Mouse (Mus musculus): ENCODE results near the gene Fgr. TPM values are rescaled to one million over a fixed set of nuclear protein-coding genes. Genes with fewer than 3 reads are reported as not detected.
A peak's percentile ranks its signal among the peaks of the same experiment; 100 is the strongest.

The Fgr gene
- polyA plus RNA-seq, 1 experiment from 2014 or later, result 0.99 TPM

GRCm38 (mm10) chr4:133015710-133016651, 42.1 kb downstream of the Fgr start:
- Histone ChIP-seq H3K4me1 (replicated peaks; ENCODE audit: control insufficient read depth, insufficient read depth, low read length) (peaks cover 60% of the 10 kb centered on the region), H3K4me3 (ENCODE audit: low read depth, low read length) (no peak overlapping the region), H3K4me2 (ENCODE audit: low read length) (peak overlapping the region; percentile 25), H3K9ac (ENCODE audit: low read length) (no peak overlapping the region), H3K9me3 (ENCODE audit: control insufficient read depth, low read length) (no peaks in the 10 kb centered on the region), H3K27ac (ENCODE audit: low read depth) (peak overlapping the region; percentile 47; the same call in 1 of the 2 replicates), H3K27me3 (replicated peaks; ENCODE audit: control insufficient read depth, insufficient read depth, low read length) (no peaks in the 10 kb centered on the region), H3K36me3 (ENCODE audit: control insufficient read depth, insufficient read depth, low read length) (0 out of 2 replicates have a peak, but pooled peaks cover 4% of the 10 kb centered on the region)
- no peak for ATAC-seq (replicated peaks; ENCODE audit: low FRiP score, low TSS enrichment, low read depth)
- 36% methylated on average over 9 of the region's 9 CpGs for WGBS
- no peak for DNase-seq (ENCODE audit: low spot score)

- 38% methylated on average over 4 of the region's 4 CpGs for WGBS
- no peak for ATAC-seq (replicated peaks; ENCODE audit: low FRiP score, low TSS enrichment, low read depth)
- H3K9ac ChIP-seq (ENCODE audit: low read length), result 0 out of 2 replicates have a peak overlapping the region, but pooled peaks have one; percentile 8
- no peaks in the 10 kb centered on the region for H3K27me3 ChIP-seq (replicated peaks; ENCODE audit: control insufficient read depth, insufficient read depth, low read length)
- no peak for DNase-seq (ENCODE audit: low spot score)
- H3K4me2 ChIP-seq (ENCODE audit: low read length), result peak overlapping the region; percentile 25
- peak overlapping the region; percentile 47; the same call in 1 of the 2 replicates for H3K27ac ChIP-seq (ENCODE audit: low read depth)
- H3K4me3 ChIP-seq (ENCODE audit: low read depth, low read length), result no peak overlapping the region
- H3K9me3 ChIP-seq (ENCODE audit: control insufficient read depth, low read length), result no peaks in the 10 kb centered on the region
- 0 out of 2 replicates have a peak, but pooled peaks cover 4% of the 10 kb centered on the region for H3K36me3 ChIP-seq (ENCODE audit: control insufficient read depth, insufficient read depth, low read length)
- peaks cover 68% of the 10 kb centered on the region for H3K4me1 ChIP-seq (replicated peaks; ENCODE audit: control insufficient read depth, insufficient read depth, low read length)
Measured at GRCm38 (mm10) chr4:133016677-133017415, 43.0 kb downstream of the Fgr start.

GRCm38 (mm10) chr4:133017597-133018262, 43.8 kb downstream of the Fgr start:
- WGBS, result 57% methylated on average over 6 of the region's 6 CpGs
- Histone ChIP-seq H3K4me2 (ENCODE audit: low read length) (no peak overlapping the region), H3K27ac (ENCODE audit: low read depth) (no peak overlapping the region)

GRCm38 (mm10) chr4:133018263-133018798, 44.4 kb downstream of the Fgr start:
- Histone ChIP-seq H3K9ac (ENCODE audit: low read length) (no peak overlapping the region), H3K27me3 (replicated peaks; ENCODE audit: control insufficient read depth, insufficient read depth, low read length) (no peaks in the 10 kb centered on the region), H3K4me1 (replicated peaks; ENCODE audit: control insufficient read depth, insufficient read depth, low read length) (peaks cover 76% of the 10 kb centered on the region), H3K27ac (ENCODE audit: low read depth) (no peak overlapping the region), H3K4me3 (ENCODE audit: low read depth, low read length) (no peak overlapping the region), H3K4me2 (ENCODE audit: low read length) (no peak overlapping the region), H3K36me3 (ENCODE audit: control insufficient read depth, insufficient read depth, low read length) (0 out of 2 replicates have a peak, but pooled peaks cover 4% of the 10 kb centered on the region), H3K9me3 (ENCODE audit: control insufficient read depth, low read length) (no peaks in the 10 kb centered on the region)
- no peak for DNase-seq (ENCODE audit: low spot score)
- ATAC-seq (replicated peaks; ENCODE audit: low FRiP score, low TSS enrichment, low read depth), result no peak
- 73% methylated on average over 3 of the region's 3 CpGs for WGBS

More at GRCm38 (mm10) chr4:133017597-133018262, 43.8 kb downstream of the Fgr start:
- Histone ChIP-seq H3K4me1 (replicated peaks; ENCODE audit: control insufficient read depth, insufficient read depth, low read length) (peaks cover 75% of the 10 kb centered on the region), H3K36me3 (ENCODE audit: control insufficient read depth, insufficient read depth, low read length) (0 out of 2 replicates have a peak, but pooled peaks cover 4% of the 10 kb centered on the region), H3K9me3 (ENCODE audit: control insufficient read depth, low read length) (no peaks in the 10 kb centered on the region), H3K9ac (ENCODE audit: low read length) (0 out of 2 replicates have a peak overlapping the region, but pooled peaks have one; percentile 8), H3K27me3 (replicated peaks; ENCODE audit: control insufficient read depth, insufficient read depth, low read length) (no peaks in the 10 kb centered on the region), H3K4me3 (ENCODE audit: low read depth, low read length) (no peak overlapping the region)
- DNase-seq (ENCODE audit: low spot score), result no peak
- ATAC-seq (replicated peaks; ENCODE audit: low FRiP score, low TSS enrichment, low read depth), result no peak

- WGBS, result 32% methylated on average over 5 of the region's 6 CpGs
- Histone ChIP-seq H3K4me3 (ENCODE audit: low read depth, low read length) (no peak overlapping the region), H3K9ac (ENCODE audit: low read length) (no peak overlapping the region), H3K27ac (ENCODE audit: low read depth) (0 out of 2 replicates have a peak overlapping the region, but pooled peaks have one; percentile 43), H3K27me3 (replicated peaks; ENCODE audit: control insufficient read depth, insufficient read depth, low read length) (no peaks in the 10 kb centered on the region), H3K4me2 (ENCODE audit: low read length) (no peak overlapping the region), H3K36me3 (ENCODE audit: control insufficient read depth, insufficient read depth, low read length) (0 out of 2 replicates have a peak, but pooled peaks cover 4% of the 10 kb centered on the region), H3K9me3 (ENCODE audit: control insufficient read depth, low read length) (no peaks in the 10 kb centered on the region), H3K4me1 (replicated peaks; ENCODE audit: control insufficient read depth, insufficient read depth, low read length) (peaks cover 82% of the 10 kb centered on the region)
- DNase-seq (ENCODE audit: low spot score) (no peak), ATAC-seq (replicated peaks; ENCODE audit: low FRiP score, low TSS enrichment, low read depth) (no peak)
Measured at GRCm38 (mm10) chr4:133020721-133021120, 46.8 kb downstream of the Fgr start.

- Histone ChIP-seq H3K4me3 (ENCODE audit: low read depth, low read length) (no peak overlapping the region), H3K27ac (ENCODE audit: low read depth) (0 out of 2 replicates have a peak overlapping the region, but pooled peaks have one; percentile 43), H3K36me3 (ENCODE audit: control insufficient read depth, insufficient read depth, low read length) (0 out of 2 replicates have a peak, but pooled peaks cover 4% of the 10 kb centered on the region), H3K9me3 (ENCODE audit: control insufficient read depth, low read length) (no peaks in the 10 kb centered on the region), H3K4me2 (ENCODE audit: low read length) (0 out of 2 replicates have a peak overlapping the region, but pooled peaks have one; percentile 4), H3K9ac (ENCODE audit: low read length) (no peak overlapping the region), H3K4me1 (replicated peaks; ENCODE audit: control insufficient read depth, insufficient read depth, low read length) (peaks cover 82% of the 10 kb centered on the region), H3K27me3 (replicated peaks; ENCODE audit: control insufficient read depth, insufficient read depth, low read length) (no peaks in the 10 kb centered on the region)
- no peak for DNase-seq (ENCODE audit: low spot score)
- 25% methylated on average over 9 of the region's 9 CpGs for WGBS
- ATAC-seq (replicated peaks; ENCODE audit: low FRiP score, low TSS enrichment, low read depth), result no peak
Measured at GRCm38 (mm10) chr4:133021181-133021671, 47.3 kb downstream of the Fgr start.

GRCm38 (mm10) chr4:133022217-133022616, 48.3 kb downstream of the Fgr start:
- H3K9me3 ChIP-seq (ENCODE audit: control insufficient read depth, low read length), result no peaks in the 10 kb centered on the region
- H3K4me3 ChIP-seq (ENCODE audit: low read depth, low read length), result no peak overlapping the region
- DNase-seq (ENCODE audit: low spot score), result no peak
- no peak for ATAC-seq (replicated peaks; ENCODE audit: low FRiP score, low TSS enrichment, low read depth)
- WGBS, result 44% methylated on average over 14 of the region's 14 CpGs
- H3K4me2 ChIP-seq (ENCODE audit: low read length), result 0 out of 2 replicates have a peak overlapping the region, but pooled peaks have one; percentile 4
- H3K27me3 ChIP-seq (replicated peaks; ENCODE audit: control insufficient read depth, insufficient read depth, low read length), result no peaks in the 10 kb centered on the region
- no peak overlapping the region for H3K27ac ChIP-seq (ENCODE audit: low read depth)
- peaks cover 75% of the 10 kb centered on the region for H3K4me1 ChIP-seq (replicated peaks; ENCODE audit: control insufficient read depth, insufficient read depth, low read length)
- H3K9ac ChIP-seq (ENCODE audit: low read length), result 0 out of 2 replicates have a peak overlapping the region, but pooled peaks have one; percentile 13
- 0 out of 2 replicates have a peak, but pooled peaks cover 6% of the 10 kb centered on the region for H3K36me3 ChIP-seq (ENCODE audit: control insufficient read depth, insufficient read depth, low read length)

Measured in intestine, embryonic 14.5 days (tissue).